Mouse (Mus musculus): ENCODE measurements around the gene Ddx27. TPM values are rescaled to one million over a fixed set of nuclear protein-coding genes. Genes with fewer than 3 reads are reported as not detected.
A peak's percentile ranks its signal among the peaks of the same experiment; 100 is the strongest.

The Ddx27 gene
- polyA plus RNA-seq, 1 experiment, result 7.5 TPM

DNA sequence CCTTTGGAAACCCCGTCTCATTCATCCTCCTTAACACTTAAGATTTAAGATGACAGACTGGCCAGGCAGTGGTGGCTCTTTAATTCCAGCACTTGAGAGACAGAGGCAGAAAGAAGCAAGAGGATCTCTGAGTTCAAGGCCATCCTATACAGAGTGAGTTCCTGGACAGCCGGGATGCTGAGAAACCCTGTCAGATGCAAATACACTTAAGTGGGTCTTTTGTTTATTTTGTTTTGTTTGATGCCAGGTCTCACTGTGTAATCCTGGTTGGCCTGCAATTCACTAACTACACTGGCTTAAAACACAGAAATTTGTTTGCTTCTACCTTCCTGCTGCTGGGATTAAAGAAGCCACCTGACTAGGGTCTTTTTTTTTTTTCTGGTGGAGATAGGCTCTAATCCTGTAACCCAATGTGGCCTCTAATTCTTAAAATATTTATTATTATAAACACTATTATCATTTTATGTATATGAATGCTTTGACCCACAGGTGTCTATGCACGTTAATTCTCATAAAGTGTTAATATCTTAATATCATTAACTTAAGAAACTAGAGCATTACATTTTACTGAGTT lies 43.9 kb downstream of the Ddx27 start:
- no peaks in the 10 kb centered on the region for H3K27me3 ChIP-seq (ENCODE audit: control insufficient read depth)
- no peaks in the 10 kb centered on the region for H3K9me3 ChIP-seq (ENCODE audit: control insufficient read depth, low read length)
- peaks cover 83% of the 10 kb centered on the region for H3K36me3 ChIP-seq (ENCODE audit: control insufficient read depth)
- H3K4me3 ChIP-seq (replicated peaks), result no peak overlapping the region
- H3K4me1 ChIP-seq (ENCODE audit: control insufficient read depth), result peaks cover 60% of the 10 kb centered on the region
- no peak for TF ChIP-seq GATA1 (IDR thresholded peaks at IDR 0.05; ENCODE audit: low read length)
- TF ChIP-seq TAL1 (IDR thresholded peaks at IDR 0.05; ENCODE audit: low read length), result no peak

GRCm38 (mm10) chr2:167059536-167059935 lies 44.5 kb downstream of the Ddx27 start:
- Histone ChIP-seq H3K9me3 (ENCODE audit: control insufficient read depth, low read length) (no peaks in the 10 kb centered on the region), H3K27me3 (ENCODE audit: control insufficient read depth) (no peaks in the 10 kb centered on the region), H3K36me3 (ENCODE audit: control insufficient read depth) (peaks cover 81% of the 10 kb centered on the region), H3K4me1 (ENCODE audit: control insufficient read depth) (peaks cover 63% of the 10 kb centered on the region), H3K4me3 (replicated peaks) (peak overlapping the region; percentile 88)
- TF ChIP-seq TAL1 (IDR thresholded peaks at IDR 0.05; ENCODE audit: low read length) (no peak), GATA1 (IDR thresholded peaks at IDR 0.05; ENCODE audit: low read length) (no peak)

GRCm38 (mm10) chr2:167059960-167060359 lies 45.0 kb downstream of the Ddx27 start:
- Histone ChIP-seq H3K36me3 (ENCODE audit: control insufficient read depth) (peaks cover 81% of the 10 kb centered on the region), H3K27me3 (ENCODE audit: control insufficient read depth) (no peaks in the 10 kb centered on the region), H3K4me1 (ENCODE audit: control insufficient read depth) (peaks cover 63% of the 10 kb centered on the region), H3K4me3 (replicated peaks) (peak overlapping the region; percentile 88), H3K9me3 (ENCODE audit: control insufficient read depth, low read length) (no peaks in the 10 kb centered on the region)
- TF ChIP-seq GATA1 (IDR thresholded peaks at IDR 0.05; ENCODE audit: low read length) (no peak), TAL1 (IDR thresholded peaks at IDR 0.05; ENCODE audit: low read length) (no peak)

- H3K36me3 ChIP-seq (ENCODE audit: control insufficient read depth), result peaks cover 81% of the 10 kb centered on the region
- TF ChIP-seq GATA1 (IDR thresholded peaks at IDR 0.05; ENCODE audit: low read length) (no peak), TAL1 (IDR thresholded peaks at IDR 0.05; ENCODE audit: low read length) (no peak)
- H3K4me1 ChIP-seq (ENCODE audit: control insufficient read depth), result peaks cover 63% of the 10 kb centered on the region
- peak overlapping the region; percentile 88 for H3K4me3 ChIP-seq (replicated peaks)
- no peaks in the 10 kb centered on the region for H3K9me3 ChIP-seq (ENCODE audit: control insufficient read depth, low read length)
- H3K27me3 ChIP-seq (ENCODE audit: control insufficient read depth), result no peaks in the 10 kb centered on the region
Observed at GRCm38 (mm10) chr2:167060360-167060759, 45.4 kb downstream of the Ddx27 start.

GRCm38 (mm10) chr2:167060761-167061160 lies 45.8 kb downstream of the Ddx27 start:
- no peak for TF ChIP-seq GATA1 (IDR thresholded peaks at IDR 0.05; ENCODE audit: low read length)
- no peak for TF ChIP-seq TAL1 (IDR thresholded peaks at IDR 0.05; ENCODE audit: low read length)
- Histone ChIP-seq H3K36me3 (ENCODE audit: control insufficient read depth) (peaks cover 81% of the 10 kb centered on the region), H3K9me3 (ENCODE audit: control insufficient read depth, low read length) (no peaks in the 10 kb centered on the region), H3K27me3 (ENCODE audit: control insufficient read depth) (no peaks in the 10 kb centered on the region), H3K4me1 (ENCODE audit: control insufficient read depth) (peaks cover 63% of the 10 kb centered on the region), H3K4me3 (replicated peaks) (peak overlapping the region; percentile 88)

DNA sequence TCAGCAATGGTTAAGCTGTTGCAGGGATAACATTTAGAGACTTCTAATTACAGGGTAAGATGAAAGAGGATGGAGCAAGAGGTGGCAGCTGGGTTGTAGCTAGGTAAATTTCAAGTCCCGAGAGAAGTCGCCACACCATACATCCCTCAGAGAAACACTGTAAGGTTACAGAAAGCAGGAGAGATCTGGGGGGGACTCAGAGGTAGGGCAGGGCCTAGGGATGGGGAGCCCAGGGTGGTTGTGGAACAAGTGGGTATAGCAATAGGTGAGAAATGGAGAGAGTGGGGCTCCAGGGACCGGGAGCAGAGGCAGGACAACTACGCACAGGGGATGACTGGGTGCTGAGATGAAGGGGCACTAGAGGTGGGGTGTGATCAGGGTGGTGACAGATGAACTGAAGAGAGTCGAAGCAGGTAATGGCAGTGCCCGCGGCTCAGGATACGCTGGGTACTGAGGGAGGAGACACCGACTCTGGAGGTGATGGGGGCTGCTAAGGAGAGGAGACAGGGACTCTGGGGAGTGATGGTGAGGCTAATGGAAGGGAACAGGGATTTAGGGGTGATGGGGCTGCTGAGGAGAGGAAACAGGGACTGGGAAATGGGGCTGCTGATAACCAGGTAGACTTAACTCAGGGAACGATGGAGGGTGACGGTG lies 46.5 kb downstream of the Ddx27 start:
- H3K4me3 ChIP-seq (replicated peaks), result peak overlapping the region; percentile 88
- H3K36me3 ChIP-seq (ENCODE audit: control insufficient read depth), result peaks cover 81% of the 10 kb centered on the region
- H3K27me3 ChIP-seq (ENCODE audit: control insufficient read depth), result no peaks in the 10 kb centered on the region
- H3K4me1 ChIP-seq (ENCODE audit: control insufficient read depth), result peaks cover 62% of the 10 kb centered on the region
- TF ChIP-seq TAL1 (IDR thresholded peaks at IDR 0.05; ENCODE audit: low read length) (no peak), GATA1 (IDR thresholded peaks at IDR 0.05; ENCODE audit: low read length) (no peak)
- H3K9me3 ChIP-seq (ENCODE audit: control insufficient read depth, low read length), result no peaks in the 10 kb centered on the region

DNA sequence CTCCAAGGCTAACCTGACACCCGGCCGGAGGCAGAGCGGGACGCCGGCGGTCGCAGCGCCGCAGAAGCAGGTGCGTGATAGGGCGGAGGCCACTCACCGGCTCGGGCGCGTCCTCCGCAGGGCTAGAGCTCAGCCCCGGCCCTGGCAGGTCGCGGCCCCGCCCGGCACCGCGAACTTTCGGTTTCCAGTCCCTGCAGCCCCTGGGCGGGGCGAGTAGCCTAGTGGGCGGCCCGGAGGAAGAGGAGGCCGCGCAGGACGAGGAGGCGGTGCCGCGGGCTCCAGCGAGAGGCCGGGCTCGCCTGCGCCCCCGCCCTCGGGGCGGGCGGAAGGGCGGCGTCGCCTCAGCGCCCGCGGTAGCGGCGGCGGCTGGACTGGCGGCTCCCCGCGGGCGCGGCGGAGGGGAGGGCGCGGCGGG lies 47.5 kb downstream of the Ddx27 start:
- Histone ChIP-seq H3K9me3 (ENCODE audit: control insufficient read depth, low read length) (no peaks in the 10 kb centered on the region), H3K4me1 (ENCODE audit: control insufficient read depth) (peaks cover 68% of the 10 kb centered on the region), H3K4me3 (replicated peaks) (peak overlapping the region; percentile 88), H3K27me3 (ENCODE audit: control insufficient read depth) (no peaks in the 10 kb centered on the region), H3K36me3 (ENCODE audit: control insufficient read depth) (peaks cover 80% of the 10 kb centered on the region)
- TF ChIP-seq GATA1 (IDR thresholded peaks at IDR 0.05; ENCODE audit: low read length), result no peak
- TF ChIP-seq TAL1 (IDR thresholded peaks at IDR 0.05; ENCODE audit: low read length), result no peak

GRCm38 (mm10) chr2:167062965-167063880 lies 48.2 kb downstream of the Ddx27 start, which contains the start of gene Znfx1:
Znfx1 (minus strand) TSS chr2:167063015.
- Histone ChIP-seq H3K27me3 (ENCODE audit: control insufficient read depth) (no peaks in the 10 kb centered on the region), H3K36me3 (ENCODE audit: control insufficient read depth) (peaks cover 75% of the 10 kb centered on the region), H3K4me3 (replicated peaks) (peak within 1 kb of the TSS; percentile 88), H3K4me1 (ENCODE audit: control insufficient read depth) (peaks cover 70% of the 10 kb centered on the region), H3K9me3 (ENCODE audit: control insufficient read depth, low read length) (no peaks in the 10 kb centered on the region)
- TF ChIP-seq GATA1 (IDR thresholded peaks at IDR 0.05; ENCODE audit: low read length) (no peak), TAL1 (IDR thresholded peaks at IDR 0.05; ENCODE audit: low read length) (no peak)
